Mouse (Mus musculus): ENCODE data around the gene Epb41l1. TPM values are rescaled to one million over a fixed set of nuclear protein-coding genes. Genes with fewer than 3 reads are reported as not detected.

Epb41l1 gene
- total RNA-seq, 2 experiments from 2014 or later = under 0.01 to 0.34 TPM

- ATAC-seq (replicated peaks; ENCODE audit: low FRiP score, poor library complexity, severe bottlenecking) = no peak
Observed at GRCm38 (mm10) chr2:156479833-156480232, 59.1 kb downstream of the Epb41l1 start.

- no peak for ATAC-seq (replicated peaks; ENCODE audit: low FRiP score, poor library complexity, severe bottlenecking)
Observed at GRCm38 (mm10) chr2:156480267-156480666, 59.6 kb downstream of the Epb41l1 start.

- peak; percentile 78 for ATAC-seq (replicated peaks; ENCODE audit: low FRiP score, poor library complexity, severe bottlenecking)
Observed at GRCm38 (mm10) chr2:156482299-156482698, 61.6 kb downstream of the Epb41l1 start.

GRCm38 (mm10) chr2:156482764-156483163 lies 62.1 kb downstream of the Epb41l1 start:
- no peak for ATAC-seq (replicated peaks; ENCODE audit: low FRiP score, poor library complexity, severe bottlenecking)

GRCm38 (mm10) chr2:156483204-156483603 lies 62.5 kb downstream of the Epb41l1 start:
- no peak for ATAC-seq (replicated peaks; ENCODE audit: low FRiP score, poor library complexity, severe bottlenecking)

GRCm38 (mm10) chr2:156486086-156486751 lies 65.5 kb downstream of the Epb41l1 start:
- ATAC-seq (replicated peaks; ENCODE audit: low FRiP score, poor library complexity, severe bottlenecking) = no peak

- ATAC-seq (replicated peaks; ENCODE audit: low FRiP score, poor library complexity, severe bottlenecking) = no peak
Observed at GRCm38 (mm10) chr2:156487589-156488160, 67.0 kb downstream of the Epb41l1 start.

GRCm38 (mm10) chr2:156488166-156488814 lies 67.6 kb downstream of the Epb41l1 start:
- no peak for ATAC-seq (replicated peaks; ENCODE audit: low FRiP score, poor library complexity, severe bottlenecking)

GRCm38 (mm10) chr2:156490176-156490575 lies 69.5 kb downstream of the Epb41l1 start:
- no peak for ATAC-seq (replicated peaks; ENCODE audit: low FRiP score, poor library complexity, severe bottlenecking)

GRCm38 (mm10) chr2:156491796-156492195 lies 71.1 kb downstream of the Epb41l1 start:
- no peak for ATAC-seq (replicated peaks; ENCODE audit: low FRiP score, poor library complexity, severe bottlenecking)

- no peak for ATAC-seq (replicated peaks; ENCODE audit: low FRiP score, poor library complexity, severe bottlenecking)
Observed at GRCm38 (mm10) chr2:156493766-156494165, 73.1 kb downstream of the Epb41l1 start.

GRCm38 (mm10) chr2:156494465-156494864 lies 73.8 kb downstream of the Epb41l1 start:
- peak; percentile 67 for ATAC-seq (replicated peaks; ENCODE audit: low FRiP score, poor library complexity, severe bottlenecking)

- ATAC-seq (replicated peaks; ENCODE audit: low FRiP score, poor library complexity, severe bottlenecking) = peak; percentile 87
Observed at GRCm38 (mm10) chr2:156494875-156495274, 74.2 kb downstream of the Epb41l1 start.

- no peak for ATAC-seq (replicated peaks; ENCODE audit: low FRiP score, poor library complexity, severe bottlenecking)
Observed at GRCm38 (mm10) chr2:156496816-156497566, 76.3 kb downstream of the Epb41l1 start.

GRCm38 (mm10) chr2:156497915-156498314 lies 77.2 kb downstream of the Epb41l1 start:
- peak; percentile 43 for ATAC-seq (replicated peaks; ENCODE audit: low FRiP score, poor library complexity, severe bottlenecking)

GRCm38 (mm10) chr2:156501025-156501424 lies 80.3 kb downstream of the Epb41l1 start:
- no peak for ATAC-seq (replicated peaks; ENCODE audit: low FRiP score, poor library complexity, severe bottlenecking)

- no peak for ATAC-seq (replicated peaks; ENCODE audit: low FRiP score, poor library complexity, severe bottlenecking)
Observed at GRCm38 (mm10) chr2:156505533-156505932, 84.8 kb downstream of the Epb41l1 start.

- no peak for ATAC-seq (replicated peaks; ENCODE audit: low FRiP score, poor library complexity, severe bottlenecking)
Observed at GRCm38 (mm10) chr2:156512028-156512427, 91.3 kb downstream of the Epb41l1 start.

- ATAC-seq (replicated peaks; ENCODE audit: low FRiP score, poor library complexity, severe bottlenecking) = no peak
Observed at GRCm38 (mm10) chr2:156512561-156512960, 91.9 kb downstream of the Epb41l1 start.

GRCm38 (mm10) chr2:156515102-156515501 lies 94.4 kb downstream of the Epb41l1 start:
- ATAC-seq (replicated peaks; ENCODE audit: low FRiP score, poor library complexity, severe bottlenecking) = no peak
